Mouse (Mus musculus) heart, adult 2 months (tissue): ENCODE data around the gene Mrgprd.

ENCODE experiments used
- CTCF ChIP-seq: fragments of 200-600 bp; IDR thresholded peaks from 2 replicates; pipeline ENCODE4 v1.8.1; 2022; ENCODE audit warnings: antibody characterized with exemption, mild to moderate bottlenecking, moderate library complexity
- EP300 ChIP-seq: fragments of 200-500 bp; IDR thresholded peaks from 2 replicates; pipeline ENCODE4 v1.6.1; 2011; ENCODE audit warnings: low read depth, low read length, control low read depth; ENCODE audit not compliant: insufficient read depth
- POLR2A ChIP-seq: fragments of 200-500 bp; IDR thresholded peaks from 2 replicates; pipeline ENCODE4 v1.6.1; 2011; ENCODE audit warnings: mild to moderate bottlenecking, low read depth, low read length, control low read depth; ENCODE audit not compliant: insufficient read depth

DNA sequence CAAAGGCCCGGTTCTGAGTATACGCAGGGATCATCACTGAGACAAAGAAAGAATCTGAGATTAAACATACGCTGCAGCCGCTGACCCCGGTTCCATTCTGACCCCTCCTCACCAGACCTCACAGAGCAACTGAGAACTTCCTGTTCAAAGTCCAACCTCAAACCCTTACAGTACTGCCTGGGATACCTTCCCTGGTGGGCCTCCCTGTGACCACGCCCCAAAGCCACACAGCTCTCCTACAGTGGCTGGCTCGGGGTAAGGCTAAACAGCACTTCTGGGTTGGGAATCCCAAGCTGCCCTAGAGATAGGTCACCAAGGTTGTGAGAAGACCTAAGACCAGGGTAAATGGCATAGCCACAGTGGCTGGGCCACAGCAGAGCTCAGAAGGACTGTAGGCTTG lies 45.7 kb upstream of the Mrgprd start:
- TF ChIP-seq CTCF = no peak
- no peak for TF ChIP-seq EP300
- TF ChIP-seq POLR2A = no peak
